ENCODE assay signal across 25 mouse cellular contexts in the genomic region with DNA sequence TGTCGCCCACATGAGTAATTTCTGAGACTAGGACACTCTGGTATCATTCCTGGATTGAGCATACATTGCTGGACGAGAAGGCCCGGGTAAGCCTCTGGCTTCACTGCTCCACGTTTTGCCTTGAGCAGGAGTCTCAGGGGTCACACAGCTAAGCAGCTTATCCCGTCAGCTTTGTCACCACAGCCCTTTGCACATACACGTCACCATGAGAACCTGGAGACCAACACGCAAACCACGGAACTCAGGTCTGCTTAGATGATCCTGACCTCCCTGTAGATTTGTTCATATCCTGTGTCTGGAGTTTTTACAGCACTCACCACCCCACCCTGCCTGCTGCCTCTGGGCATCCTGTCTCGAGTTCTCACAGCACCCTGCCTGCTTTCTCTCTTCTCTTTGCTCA. TPM values are rescaled to one million over a fixed set of nuclear protein-coding genes. Genes with fewer than 3 reads are reported as not detected.
DNase-seq lines count a peak whose midpoint lies in the region; ATAC-seq lines count a peak whose summit lies in the region.
"Had no signal": no experiment of that assay in that cellular context is flagged by ENCODE, and none has a peak within 500 bp of the region (broad histone marks: within the 10 kb centered on the region; RNA-seq: fewer than 3 reads in every experiment).

No protein-coding gene starts in this region.

- no peak for ATAC-seq in midbrain, embryonic 15.5 days (replicated peaks)
- peak; percentile 15; the same call in 1 of the 2 replicates for ATAC-seq in granulocyte monocyte progenitor cell, adult 5-6 weeks (replicated peaks; ENCODE audit: poor library complexity, severe bottlenecking)
- ATAC-seq: intestine, embryonic 15.5 days; liver, embryonic 12.5 days had no signal

- peak; percentile 17 for DNase-seq in midbrain, embryonic 10.5 days (ENCODE audit: low spot score)
- DNase-seq in CD4-positive, CD25-positive, alpha-beta regulatory T cell, adult 2 months (ENCODE audit: low read depth, low spot score) = peak; percentile 61
- peak; percentile 51 for DNase-seq in retina, postnatal 1 day
- no peak for DNase-seq in adrenal gland, adult 18-20 months (ENCODE audit: low spot score in 2 of 2)
- DNase-seq in urinary bladder, postnatal 10 days (ENCODE audit: low spot score) = no peak
- DNase-seq: B cell, adult 2 months; cerebellum, adult 11-12 months; cerebellum, postnatal 10 days; gastrocnemius, adult 2 months; heart, postnatal 36 days; kidney, adult 8-10 months; kidney, postnatal 25 days; lung, adult 18-20 months; lung, postnatal 10 days had no signal

- peaks cover 9% of the 10 kb centered on the region for H3K4me1 ChIP-seq in midbrain, embryonic 10.5 days
- H3K4me1 ChIP-seq in midbrain, embryonic 15.5 days = no peaks in the 10 kb centered on the region
- H3K4me1 ChIP-seq: hindbrain, embryonic 13.5 days; limb, embryonic 13.5 days; midbrain, embryonic 12.5 days; neural tube, embryonic 13.5 days had no signal

- H3K36me3 ChIP-seq in midbrain, embryonic 10.5 days = no peaks in the 10 kb centered on the region
- no peaks in the 10 kb centered on the region for H3K36me3 ChIP-seq in midbrain, embryonic 15.5 days (replicated peaks)
- H3K36me3 ChIP-seq: forebrain, embryonic 12.5 days; hindbrain, embryonic 13.5 days; intestine, embryonic 15.5 days; limb, embryonic 13.5 days; liver, embryonic 12.5 days; midbrain, embryonic 12.5 days; neural tube, embryonic 13.5 days had no signal

- no peaks in the 10 kb centered on the region for H3K9me3 ChIP-seq in midbrain, embryonic 10.5 days (replicated peaks)
- H3K9me3 ChIP-seq in midbrain, embryonic 15.5 days = no peaks in the 10 kb centered on the region
- H3K9me3 ChIP-seq: forebrain, embryonic 12.5 days; hindbrain, embryonic 13.5 days; intestine, embryonic 15.5 days; limb, embryonic 13.5 days; liver, embryonic 12.5 days; midbrain, embryonic 12.5 days; neural tube, embryonic 13.5 days had no signal

- H3K4me2 ChIP-seq in midbrain, embryonic 15.5 days = no peak overlapping the region
- H3K4me2 ChIP-seq: forebrain, embryonic 12.5 days; hindbrain, embryonic 13.5 days; intestine, embryonic 15.5 days; limb, embryonic 13.5 days; liver, embryonic 12.5 days; midbrain, embryonic 12.5 days; neural tube, embryonic 13.5 days had no signal

- no peak overlapping the region for H3K27ac ChIP-seq in midbrain, embryonic 10.5 days (replicated peaks)
- no peak overlapping the region for H3K27ac ChIP-seq in midbrain, embryonic 15.5 days
- H3K27ac ChIP-seq: forebrain, embryonic 12.5 days; gastrocnemius, adult 2 months; hindbrain, embryonic 13.5 days; intestine, embryonic 15.5 days; layer of hippocampus, adult 2 months; limb, embryonic 13.5 days; liver, embryonic 12.5 days; midbrain, embryonic 12.5 days; neural tube, embryonic 13.5 days had no signal

- 62% methylated on average over 9 of the region's 9 CpGs for WGBS in midbrain, embryonic 10.5 days
- 45% methylated on average over 9 of the region's 9 CpGs for WGBS in midbrain, embryonic 15.5 days

- no peak overlapping the region for H3K4me3 ChIP-seq in midbrain, embryonic 10.5 days
- no peak overlapping the region for H3K4me3 ChIP-seq in midbrain, embryonic 15.5 days
- H3K4me3 ChIP-seq: forebrain, embryonic 12.5 days; gastrocnemius, adult 2 months; hindbrain, embryonic 13.5 days; intestine, embryonic 15.5 days; layer of hippocampus, adult 2 months; limb, embryonic 13.5 days; liver, embryonic 12.5 days; midbrain, embryonic 12.5 days; neural tube, embryonic 13.5 days had no signal

- H3K27me3 ChIP-seq in midbrain, embryonic 10.5 days (ENCODE audit: low read depth, poor library complexity, severe bottlenecking) = no peaks in the 10 kb centered on the region
- no peaks in the 10 kb centered on the region for H3K27me3 ChIP-seq in midbrain, embryonic 15.5 days (replicated peaks)
- H3K27me3 ChIP-seq: forebrain, embryonic 12.5 days; hindbrain, embryonic 13.5 days; intestine, embryonic 15.5 days; limb, embryonic 13.5 days; midbrain, embryonic 12.5 days; neural tube, embryonic 13.5 days had no signal

- H3K9ac ChIP-seq in midbrain, embryonic 15.5 days = no peak overlapping the region
- H3K9ac ChIP-seq: forebrain, embryonic 12.5 days; hindbrain, embryonic 13.5 days; intestine, embryonic 15.5 days; limb, embryonic 13.5 days; liver, embryonic 12.5 days; midbrain, embryonic 12.5 days; neural tube, embryonic 13.5 days had no signal

RNA-seq across cellular contexts. Expression of a gene that starts 48.9 kb away (rescaled TPM):
- polyA plus RNA-seq in midbrain, embryonic 10.5 days (2016; fragmentation: Nextera tagmentation; extraction: Ambion mirVana) = 2.5 and 2.7 TPM in 2 replicates
- polyA plus RNA-seq in midbrain, embryonic 15.5 days (2015; fragmentation: Nextera tagmentation; extraction: Ambion mirVana) = 0.49 and 0.71 TPM in 2 replicates
- 5,016 and 5,973 TPM in 2 replicates for total RNA-seq in granulocyte monocyte progenitor cell, adult 5-6 weeks (2014; fragmentation: Nextera tagmentation)
- 4,049 and 4,633 TPM in 2 replicates for total RNA-seq in granulocyte monocyte progenitor cell, adult 5-6 weeks (2017)
- total RNA-seq in adrenal gland, adult 18-20 months (2021) = 1 to 10 TPM; 6.5 to 7.1 TPM
- total RNA-seq: gastrocnemius, adult 2 months; layer of hippocampus, adult 2 months; left cerebral cortex, postnatal 25 days had no signal

RNA-seq across cellular contexts. Expression of a gene that starts 54.0 kb away (rescaled TPM):
- polyA plus RNA-seq in midbrain, embryonic 10.5 days (2016; fragmentation: Nextera tagmentation; extraction: Ambion mirVana) = 54.9 and 58.2 TPM in 2 replicates
- 48.4 and 49.2 TPM in 2 replicates for polyA plus RNA-seq in midbrain, embryonic 15.5 days (2015; fragmentation: Nextera tagmentation; extraction: Ambion mirVana)
- total RNA-seq in granulocyte monocyte progenitor cell, adult 5-6 weeks (2014; fragmentation: Nextera tagmentation) = 59.5 and 65.8 TPM in 2 replicates
- 41.8 and 47.5 TPM in 2 replicates for total RNA-seq in granulocyte monocyte progenitor cell, adult 5-6 weeks (2017)
- total RNA-seq in adrenal gland, adult 18-20 months (2021) = 10 to 100 TPM; 69.5 to 71.5 TPM

Comparison
In these comparisons a context has a peak if more than half of its experiments do, and no peak if none do; other contexts are left out.
1. DNase-seq: peak in midbrain, embryonic 10.5 days (single experiment), CD4-positive, CD25-positive, alpha-beta regulatory T cell, adult 2 months (single experiment) and retina, postnatal 1 day (single experiment); none in adrenal gland, adult 18-20 months (0 of 2) and urinary bladder, postnatal 10 days (single experiment).
2. RNA of a gene that starts 48.9 kb away (total RNA-seq): 4,049 to 5,973 TPM in granulocyte monocyte progenitor cell, adult 5-6 weeks; 6.5 to 7.1 TPM in adrenal gland, adult 18-20 months; every median in the first group is over 100 times any median in the second.